Mouse (Mus musculus) pancreas, adult 10 weeks (tissue): ENCODE data around the gene Ear14. TPM values are rescaled to one million over a fixed set of nuclear protein-coding genes. Genes with fewer than 3 reads are reported as not detected.

Experiments
- polyA plus RNA-seq: library from polyadenylated mRNA; stranded (reverse); fragments of 350-450 nt; fragmentation: Illumina TruSeq; extraction: RNeasy Lipid Tissue Mini Kit (QIAGEN cat#74804); gene quantifications from one replicate; pipeline ENCODE4 v1.2.3, GENCODE M21; 2015; ENCODE audit warnings: low read depth, low replicate concordance; ENCODE audit not compliant: insufficient read depth

The Ear14 gene
- not detected for polyA plus RNA-seq

GRCm38 (mm10) chr14:51203115-51203514 lies at the start of gene Ear14:
Ear14 (plus strand) TSS chr14:51203391.

GRCm38 (mm10) chr14:51161976-51162375 lies 41.2 kb upstream of the Ear14 start, which contains the start of gene Rnase2b:
Rnase2b (plus strand) TSS chr14:51162260.

GRCm38 (mm10) chr14:51199098-51200023 lies 3.8 kb upstream of the Ear14 start, which contains the start of gene Ang2:
Ang2 (minus strand) TSS chr14:51199148.

Other genes with a start within 250 kb of the Ear14 start
- 1.1 TPM for gene Pnp2, start 247.4 kb upstream of the Ear14 start, polyA plus RNA-seq
- not detected for gene Rnase10, start 195.6 kb upstream of the Ear14 start, polyA plus RNA-seq
- gene Rnase9, start 161.5 kb upstream of the Ear14 start, polyA plus RNA-seq: not detected
- not detected for gene Rnase11, start 153.2 kb upstream of the Ear14 start, polyA plus RNA-seq
- gene Rnase12, start 145.7 kb upstream of the Ear14 start, polyA plus RNA-seq: not detected
- not detected for gene Olfr750, start 129.0 kb upstream of the Ear14 start, polyA plus RNA-seq
- 124 TPM for gene Rnase4, start 112.3 kb upstream of the Ear14 start, polyA plus RNA-seq
- 58.7 TPM for gene Ang, start 112.2 kb upstream of the Ear14 start, polyA plus RNA-seq
- gene Eddm3b, start 89.0 kb upstream of the Ear14 start, polyA plus RNA-seq: not detected
- gene Rnase6, start 79.5 kb upstream of the Ear14 start, polyA plus RNA-seq: not detected
- gene Rnase1, start 56.6 kb upstream of the Ear14 start, polyA plus RNA-seq: 15,145 TPM
- not detected for gene Rnase2b, start 41.1 kb upstream of the Ear14 start, polyA plus RNA-seq
- gene Ang2, start 4.2 kb upstream of the Ear14 start, polyA plus RNA-seq: not detected
- not detected for gene Rnase2a, start 52.7 kb downstream of the Ear14 start, polyA plus RNA-seq
- gene Gm7247, start 158.4 kb downstream of the Ear14 start, polyA plus RNA-seq: not detected
- gene Vmn2r88, start 207.4 kb downstream of the Ear14 start, polyA plus RNA-seq: not detected
- gene Vmn2r89, start 248.5 kb downstream of the Ear14 start, polyA plus RNA-seq: not detected